Mouse (Mus musculus): ENCODE measurements around the gene Dkk2.

- TF ChIP-seq CTCF (IDR thresholded peaks at IDR 0.05; ENCODE audit: borderline replicate concordance, insufficient read depth, low read depth, low read length) (no peak), POLR2A (IDR thresholded peaks at IDR 0.05; ENCODE audit: borderline replicate concordance, insufficient read depth, low read length) (no peak)
Measured at GRCm38 (mm10) chr3:132085823-132086350, 795 bp downstream of the Dkk2 start.

Data from cerebellum, adult 2 months (tissue).